Mouse (Mus musculus) layer of hippocampus, postnatal 36 days (tissue): ENCODE results near the gene Actr1b. TPM values are rescaled to one million over a fixed set of nuclear protein-coding genes. Genes with fewer than 3 reads are reported as not detected.

Experiments used
- microRNA-seq, 2 experiments: library from miRNA; unstranded; fragments of <30 nt; microRNA quantifications; one replicate each; pipeline ENCODE4 v1.2.0; 2021
- total RNA-seq, 2 experiments: library from RNA; stranded (reverse); gene quantifications; 2 replicates each; pipeline ENCODE4 v1.2.3; 2021

Actr1b gene
- total RNA-seq, 2 experiments from 2014 or later, result 246 to 247 TPM

Small RNA genes lying within 50 kb of the gene (microRNA-seq; reads per million reads assigned to microRNA genes)
- gene Gm24133, result 0 reads per million in 2 experiments

Other genes with a start within 250 kb of the Actr1b start
- 10 to 100 TPM; 15.4 to 17.0 TPM for gene Cnnm4, start 242.8 kb downstream of the Actr1b start, total RNA-seq
- 10 to 100 TPM; 29.0 to 39.0 TPM for gene Cnnm3, start 202.6 kb downstream of the Actr1b start, total RNA-seq
- gene Ankrd23, start 177.5 kb downstream of the Actr1b start, total RNA-seq, result 1 to 10 TPM; 7.9 to 8.5 TPM
- gene Gm42417, start 175.0 kb downstream of the Actr1b start, total RNA-seq, result not detected
- 10 to 100 TPM; 11.9 to 12.6 TPM for gene Ankrd39, start 167.0 kb downstream of the Actr1b start, total RNA-seq
- 10 to 100 TPM; 11.4 to 11.6 TPM for gene Sema4c, start 156.1 kb downstream of the Actr1b start, total RNA-seq
- not detected for gene Fam178b, start 31.2 kb downstream of the Actr1b start, total RNA-seq
- 100 to 1,000 TPM; 648 to 684 TPM for gene Cox5b, start 23.0 kb downstream of the Actr1b start, total RNA-seq
- not detected for gene 4933424G06Rik, start 4.3 kb downstream of the Actr1b start, total RNA-seq
- 1 to 10 TPM; 4.0 to 5.0 TPM for gene Zap70, start 47.4 kb upstream of the Actr1b start, total RNA-seq
- 10 to 100 TPM; 54.3 to 63.7 TPM for gene Tmem131, start 229.2 kb upstream of the Actr1b start, total RNA-seq